Mouse (Mus musculus) embryonic fibroblast, embryonic 13.5 days (primary cell): ENCODE measurements around the gene Gtsf1.

Experiments used
- CTCF ChIP-seq: IDR thresholded peaks from 2 replicates; pipeline ENCODE4 v1.5.1; 2011; ENCODE audit warnings: mild to moderate bottlenecking, control low read depth, low read length, moderate library complexity, borderline replicate concordance; ENCODE audit not compliant: insufficient read depth
- POLR2A ChIP-seq: IDR thresholded peaks from 2 replicates; pipeline ENCODE4 v1.6.1; 2011; ENCODE audit warnings: low read depth, mild to moderate bottlenecking, control low read depth, low read length, moderate library complexity

DNA sequence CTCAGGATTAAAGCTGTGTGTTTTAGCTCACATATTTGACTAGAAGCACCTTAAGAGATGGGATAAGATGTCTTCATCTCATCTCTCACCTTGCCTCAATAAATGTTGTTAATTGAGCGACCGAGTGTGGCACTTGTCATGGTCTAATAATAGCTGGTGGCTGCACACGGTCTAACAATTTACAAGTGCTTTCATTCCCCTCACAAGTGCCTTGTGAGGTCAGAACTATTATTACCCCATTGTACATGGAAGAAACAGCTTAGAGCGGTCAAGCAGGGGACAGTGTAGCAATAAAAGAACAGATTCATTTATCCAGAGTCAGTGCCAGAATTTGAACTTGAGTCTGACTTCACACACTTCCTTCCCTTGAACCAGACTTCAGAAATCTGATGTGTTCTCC lies 74.8 kb downstream of the Gtsf1 start:
- no peak for TF ChIP-seq CTCF
- no peak for TF ChIP-seq POLR2A
